Mouse (Mus musculus): ENCODE data around the gene Prph2.

- no peak for TF ChIP-seq CTCF (IDR thresholded peaks at IDR 0.05; ENCODE audit: control insufficient read depth, insufficient read depth, insufficient replicate concordance, low read depth, low read length)
- no peak for TF ChIP-seq POLR2A (IDR thresholded peaks at IDR 0.05; ENCODE audit: control insufficient read depth, low read depth, low read length)
Observed at GRCm38 (mm10) chr17:46927781-46928180, 17.5 kb downstream of the Prph2 start.

All from testis, adult 2 months (tissue).